Mouse (Mus musculus) kidney, adult 2 months (tissue): ENCODE results near the gene Fabp2.

ENCODE experiments used
- CTCF ChIP-seq: fragments of 200-500 bp; conservative IDR thresholded peaks from 2 replicates; pipeline ENCODE4 v1.5.1; 2011; ENCODE audit warnings: low read depth, mild to moderate bottlenecking, control low read depth, low read length, moderate library complexity, mixed read lengths; ENCODE audit not compliant: insufficient read depth, insufficient read length
- POLR2A ChIP-seq: fragments of 200-500 bp; IDR thresholded peaks from one replicate; pipeline ENCODE4 v1.6.1; 2011; ENCODE audit warnings: low read depth, low read length, control low read depth

DNA sequence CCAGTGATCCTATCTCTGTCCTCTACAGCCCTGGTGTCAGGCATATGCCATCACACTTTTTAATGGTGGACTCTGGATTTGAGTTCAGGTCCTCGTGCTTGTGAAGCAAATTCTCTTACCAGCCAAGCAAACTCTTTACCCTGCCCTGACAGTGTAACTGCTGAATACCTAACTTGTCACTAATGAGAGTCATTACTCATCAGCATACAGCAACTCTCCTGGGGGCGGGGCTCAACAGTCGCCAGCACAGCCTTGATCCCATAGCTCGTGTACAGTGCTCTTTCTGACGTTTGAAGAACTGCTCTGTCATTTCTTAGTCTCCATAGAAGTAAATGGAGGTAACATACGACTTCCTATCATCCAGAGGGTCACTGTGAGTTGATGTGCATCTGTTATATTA, 3.4 kb downstream of the Fabp2 start:
- TF ChIP-seq CTCF (no peak), POLR2A (no peak)
